Mouse (Mus musculus) macrophage (primary cell): ENCODE results near the gene Nsmce1. TPM values are rescaled to one million over a fixed set of nuclear protein-coding genes. Genes with fewer than 3 reads are reported as not detected.
"Not testable (repeated sequence)": the region's sequence is repeated elsewhere in the genome, so short reads cannot be mapped to it uniquely, and the experiment has no call there.

ENCODE experiments used
- H3K27ac ChIP-seq: fragments of 350-480 bp; formaldehyde crosslinking; 2 replicates; pipeline ENCODE4 v1.9.0; 2021
- H3K36me3 ChIP-seq: fragments of 350-480 bp; formaldehyde crosslinking; 2 replicates; pipeline ENCODE4 v1.9.0; 2021; ENCODE audit errors: inconsistent target
- H3K4me3 ChIP-seq: fragments of 350-480 bp; formaldehyde crosslinking; 2 replicates; pipeline ENCODE4 v1.9.0; 2021; ENCODE audit errors: inconsistent target
- H3K79me2 ChIP-seq: fragments of 350-480 bp; formaldehyde crosslinking; 2 replicates; pipeline ENCODE4 v1.9.0; 2021; ENCODE audit errors: inconsistent target
- WGBS: methylation state at CpG from one replicate; pipeline ENCODE4 v1.1.7; 2026; ENCODE audit warnings: inconsistent platforms; ENCODE audit not compliant: missing documents; 5-methylcytosine and 5-hydroxymethylcytosine counted together
- polyA plus RNA-seq: library from polyadenylated mRNA; stranded (reverse); fragments of 250-400 nt; gene quantifications from 3 replicates; pipeline ENCODE4 v1.2.4, GENCODE M21; 2018; ENCODE audit warnings: inconsistent platforms

The Nsmce1 gene
- polyA plus RNA-seq, 1 experiment from 2014 or later = 20.1 TPM

DNA sequence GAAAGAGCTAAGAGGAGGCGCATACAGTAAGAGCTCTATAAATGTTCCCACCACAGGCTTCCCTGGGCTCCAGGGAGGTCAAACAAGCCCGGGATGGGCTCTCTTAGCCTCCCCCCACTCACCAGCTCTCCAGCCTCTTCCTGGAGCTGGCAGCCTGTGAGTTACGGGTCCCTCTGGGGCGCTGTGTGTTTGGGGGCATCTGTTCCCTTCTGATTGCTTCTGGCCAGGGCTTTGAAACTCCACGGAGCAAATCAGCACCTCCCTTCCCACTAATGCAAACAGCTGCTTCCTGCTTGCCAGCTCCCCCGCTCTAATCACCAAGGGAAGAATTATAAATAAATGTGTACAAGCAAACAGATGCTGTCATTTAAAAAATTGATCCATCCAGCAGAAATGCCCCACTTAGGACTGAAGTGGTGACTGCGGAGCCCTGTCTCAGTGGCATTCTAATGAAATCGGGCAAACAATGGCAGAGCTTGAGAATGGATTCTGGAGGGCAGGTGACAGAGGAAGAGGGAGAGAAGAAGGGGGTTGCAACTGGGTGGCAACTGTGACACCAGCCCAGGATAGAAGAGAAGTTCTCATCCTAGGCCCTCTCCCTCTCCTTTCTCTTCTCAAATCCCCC, 56.6 kb downstream of the Nsmce1 start:
- H3K36me3 ChIP-seq = no peaks in the 10 kb centered on the region
- H3K79me2 ChIP-seq = no peaks in the 10 kb centered on the region
- no peak overlapping the region for H3K27ac ChIP-seq
- 48% methylated on average over 8 of the region's 8 CpGs for WGBS
- no peak overlapping the region for H3K4me3 ChIP-seq

DNA sequence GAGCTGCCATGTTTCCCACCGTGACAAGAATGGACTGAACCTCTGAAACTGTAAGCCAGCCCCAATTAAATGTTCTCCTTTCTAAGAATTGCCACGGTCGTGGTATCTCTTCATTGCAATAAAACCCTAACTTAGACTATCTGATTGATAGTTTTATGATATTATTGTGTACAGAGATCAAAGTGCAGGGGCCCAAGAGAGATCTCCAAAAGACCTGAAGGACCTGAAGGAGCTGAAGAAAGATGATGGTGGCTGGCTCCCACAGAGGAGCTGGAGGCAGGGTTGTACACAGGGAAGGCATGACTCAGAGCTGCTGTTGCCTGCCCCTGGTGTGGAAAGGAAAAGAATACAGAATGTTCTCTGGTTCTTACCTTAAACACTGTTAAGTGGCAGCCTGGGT, 57.5 kb downstream of the Nsmce1 start:
- Histone ChIP-seq H3K4me3 (no peak overlapping the region), H3K36me3 (no peaks in the 10 kb centered on the region), H3K79me2 (no peaks in the 10 kb centered on the region), H3K27ac (no peak overlapping the region)
- 91% methylated on average over 3 of the region's 3 CpGs for WGBS

DNA sequence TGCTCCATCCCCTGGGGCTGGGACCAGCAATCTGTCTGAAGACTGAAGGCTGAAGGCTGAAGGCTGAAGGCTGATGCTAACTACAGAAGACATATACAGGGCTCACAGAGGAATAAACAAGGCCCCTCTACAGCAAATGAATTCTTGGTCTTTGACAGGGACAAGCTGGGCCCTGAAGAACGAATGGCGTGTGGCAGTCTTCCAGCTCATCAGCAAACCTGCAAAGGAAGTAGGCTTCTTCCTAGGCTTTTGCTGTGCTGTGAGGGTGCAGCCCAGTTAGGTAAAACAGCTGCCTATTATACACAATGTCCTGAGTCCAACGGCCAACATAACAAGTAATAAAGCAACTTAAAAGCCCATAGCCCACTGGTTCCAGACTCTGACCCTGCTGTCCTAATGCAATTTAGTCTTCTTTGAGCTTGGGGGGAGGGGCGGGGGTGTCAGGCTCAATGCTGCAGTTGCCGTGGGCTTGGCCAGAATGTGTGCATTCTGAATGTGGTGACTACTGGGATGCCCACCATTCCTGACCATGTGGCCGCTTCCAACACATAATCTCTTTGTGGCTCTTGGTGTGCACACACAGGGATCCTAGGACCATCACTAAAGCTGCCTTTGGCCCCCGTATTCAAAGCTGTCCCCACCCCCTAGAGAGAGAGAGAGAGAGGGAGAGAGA, 61.1 kb downstream of the Nsmce1 start:
- Histone ChIP-seq H3K79me2 (no peaks in the 10 kb centered on the region), H3K4me3 (no peak overlapping the region), H3K27ac (no peak overlapping the region), H3K36me3 (no peaks in the 10 kb centered on the region)
- WGBS = 79% methylated on average over 7 of the region's 7 CpGs

DNA sequence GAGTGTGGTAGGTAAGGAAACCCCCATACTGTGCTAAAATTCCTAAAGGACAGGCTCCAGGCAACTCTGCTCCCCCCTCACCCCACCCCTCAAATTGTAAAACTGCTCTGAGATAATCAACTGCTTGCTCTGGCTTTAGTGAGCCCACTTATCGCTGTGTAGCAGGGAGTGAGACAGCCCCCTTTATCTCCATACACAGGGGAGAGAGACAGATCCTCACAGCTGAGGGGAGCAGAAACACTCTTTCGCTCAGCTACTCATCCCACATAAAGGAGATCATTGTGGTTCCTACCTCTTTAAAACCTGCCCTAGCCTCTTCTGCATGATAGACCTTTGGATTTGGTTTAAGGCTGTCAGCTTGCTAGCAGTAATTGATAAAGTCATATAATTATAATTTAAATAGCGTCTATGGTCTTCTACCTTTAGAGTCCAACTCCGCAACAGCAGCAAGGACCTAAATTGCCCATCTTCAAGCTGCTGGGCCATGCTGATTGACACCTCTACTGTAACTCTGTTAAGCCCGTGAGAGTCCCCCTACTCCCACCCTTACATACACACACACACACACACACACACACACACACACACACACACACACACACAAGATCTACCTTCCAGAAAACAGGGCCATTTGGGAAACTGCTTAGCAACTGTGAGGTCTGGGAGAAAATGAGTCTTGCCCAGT, 62.4 kb downstream of the Nsmce1 start:
- WGBS = 94% methylated on average over 5 of the region's 5 CpGs
- not testable (repeated sequence) for H3K4me3 ChIP-seq, H3K27ac ChIP-seq, H3K36me3 ChIP-seq, H3K79me2 ChIP-seq

DNA sequence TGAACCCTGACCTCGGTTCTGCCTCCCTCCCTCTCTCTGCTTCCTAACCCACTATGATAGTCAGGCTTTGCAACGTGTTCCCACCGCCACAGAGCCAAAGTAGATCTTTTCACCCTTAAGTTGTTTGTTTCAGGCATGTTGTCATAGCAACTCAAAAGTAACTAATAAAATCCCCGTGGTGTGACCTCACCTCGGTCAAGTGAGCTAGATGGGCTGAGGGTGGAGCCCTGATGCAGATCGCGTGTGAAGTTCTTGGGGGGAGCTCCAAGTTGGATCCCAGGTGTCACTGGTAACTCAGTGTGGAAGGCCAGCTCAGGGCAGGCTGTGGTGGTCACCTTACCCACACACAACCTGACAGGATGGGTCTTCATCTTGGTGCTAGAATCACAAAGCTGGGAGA, 63.0 kb downstream of the Nsmce1 start:
- H3K27ac ChIP-seq = no peak overlapping the region
- H3K4me3 ChIP-seq = no peak overlapping the region
- WGBS = 82% methylated on average over 7 of the region's 7 CpGs
- no peaks in the 10 kb centered on the region for H3K79me2 ChIP-seq
- H3K36me3 ChIP-seq = no peaks in the 10 kb centered on the region

DNA sequence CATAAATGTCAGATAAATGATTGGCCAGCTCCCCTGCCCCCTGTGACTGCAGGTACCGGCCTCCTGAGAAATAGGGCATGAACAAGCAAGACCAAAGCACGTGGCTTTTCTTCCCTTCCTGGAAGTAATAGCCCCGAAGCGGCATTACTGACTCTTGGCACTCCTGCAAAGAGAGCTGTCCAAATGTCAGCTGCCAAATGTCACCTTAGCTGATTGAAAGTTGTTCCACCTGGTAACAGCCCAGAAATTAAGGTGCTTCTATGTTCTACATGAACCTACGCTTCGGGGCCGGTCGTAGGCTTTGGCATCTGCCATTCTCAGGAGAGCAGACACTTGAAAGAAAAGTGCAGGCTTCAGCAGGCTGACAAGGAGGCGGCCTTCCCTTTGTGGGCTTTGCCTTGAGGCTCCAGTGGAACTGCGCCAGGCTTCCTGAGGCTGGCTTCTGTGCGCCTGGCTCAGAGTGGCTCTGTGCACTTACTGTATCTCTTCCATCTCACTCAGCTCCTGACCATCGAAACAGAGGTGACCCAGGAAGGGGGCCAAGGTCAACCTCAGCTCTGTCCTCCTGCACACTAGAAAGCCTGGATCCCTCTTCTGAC, 63.8 kb downstream of the Nsmce1 start:
- Histone ChIP-seq H3K4me3 (no peak overlapping the region), H3K27ac (no peak overlapping the region), H3K79me2 (no peaks in the 10 kb centered on the region), H3K36me3 (no peaks in the 10 kb centered on the region)
- WGBS = 56% methylated on average over 12 of the region's 12 CpGs

DNA sequence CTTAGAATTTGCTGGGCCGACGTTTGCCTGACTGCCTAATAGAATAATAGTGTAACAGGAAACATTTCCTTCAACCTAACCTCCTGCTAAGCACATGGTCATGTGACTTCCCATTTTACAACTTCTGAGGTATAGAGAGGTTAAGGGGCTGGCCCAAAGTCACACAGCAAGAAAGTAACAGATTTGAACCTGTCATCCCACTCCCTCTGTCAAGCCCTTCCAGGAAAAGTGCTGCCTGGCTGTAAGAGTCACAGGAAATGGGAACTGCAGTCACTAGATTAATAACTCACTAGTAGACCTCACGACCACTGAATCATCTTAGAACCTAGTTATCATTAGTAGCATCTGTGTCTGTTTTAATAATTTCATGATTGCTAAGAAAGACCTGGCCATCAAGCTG, 68.3 kb downstream of the Nsmce1 start:
- Histone ChIP-seq H3K27ac (no peak overlapping the region), H3K36me3 (no peaks in the 10 kb centered on the region), H3K79me2 (no peaks in the 10 kb centered on the region), H3K4me3 (no peak overlapping the region)
- WGBS = 29% methylated on average over 3 of the region's 3 CpGs

DNA sequence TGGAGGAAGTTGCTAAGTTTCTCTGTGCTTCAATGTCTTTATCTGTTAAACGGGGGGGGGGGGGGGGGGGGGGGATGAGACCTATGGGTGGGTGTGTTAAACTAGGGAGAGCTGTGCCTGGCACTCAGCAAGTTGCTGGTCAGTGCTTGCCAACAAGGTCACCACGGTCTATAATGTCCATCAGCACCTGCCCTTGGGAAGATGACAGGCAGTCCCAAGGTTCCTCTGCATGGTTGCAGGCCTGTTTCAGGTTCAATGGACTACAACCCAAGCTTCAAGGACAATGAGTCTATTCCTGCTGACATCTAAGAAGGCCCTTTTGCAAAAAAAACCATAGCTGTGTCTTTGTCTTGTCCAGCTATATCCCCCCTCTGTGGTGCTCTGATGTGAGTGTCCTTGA, 69.5 kb downstream of the Nsmce1 start:
- Histone ChIP-seq H3K27ac (no peak overlapping the region), H3K79me2 (no peaks in the 10 kb centered on the region), H3K36me3 (no peaks in the 10 kb centered on the region), H3K4me3 (no peak overlapping the region)
- WGBS = 100% methylated on average over 1 of the region's 2 CpGs

DNA sequence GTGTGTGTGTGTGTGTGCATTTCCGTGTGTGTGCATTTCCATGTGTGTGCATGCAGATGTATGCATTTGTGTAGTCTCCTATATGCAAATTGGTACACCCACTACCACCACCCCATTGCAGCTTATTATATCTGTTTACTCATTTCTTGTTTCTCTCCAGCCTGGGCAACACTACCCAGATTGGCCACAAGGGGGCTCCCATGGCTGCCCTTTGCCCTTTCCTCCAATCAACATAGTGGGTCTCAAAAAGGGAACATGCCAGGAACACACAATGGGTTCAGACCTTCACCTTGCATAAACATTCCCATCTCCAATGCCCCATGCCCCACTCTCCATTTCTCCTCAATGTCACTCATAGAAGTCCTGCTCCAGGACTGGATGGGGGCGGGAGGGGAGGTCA, 71.2 kb downstream of the Nsmce1 start:
- WGBS = 73% methylated on average over 2 of the region's 2 CpGs

DNA sequence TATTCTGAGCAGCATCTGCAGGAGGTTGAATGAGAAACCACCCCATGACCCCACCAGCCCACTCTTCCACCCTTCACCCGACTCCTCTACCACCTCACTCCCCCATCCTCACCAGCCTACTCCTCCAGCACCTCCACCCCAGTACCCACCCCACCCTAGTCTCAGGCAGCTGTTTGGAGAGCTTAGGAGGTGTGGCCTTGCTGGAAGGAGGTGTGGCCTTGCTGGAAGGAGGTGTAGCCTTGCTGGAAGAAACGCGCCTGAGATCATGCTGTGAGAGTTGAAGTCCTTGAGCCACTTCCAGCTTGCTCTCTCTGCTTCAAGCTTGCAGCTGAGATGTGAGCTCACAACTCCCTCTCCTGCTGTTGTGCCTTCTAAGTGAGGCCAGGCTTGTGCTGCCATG, 73.0 kb downstream of the Nsmce1 start:
- no peaks in the 10 kb centered on the region for H3K79me2 ChIP-seq
- no peak overlapping the region for H3K4me3 ChIP-seq
- WGBS = 69% methylated on average over 3 of the region's 3 CpGs
- H3K36me3 ChIP-seq = no peaks in the 10 kb centered on the region
- H3K27ac ChIP-seq = no peak overlapping the region

More for the DNA sequence above, 71.2 kb downstream of the Nsmce1 start:
- Histone ChIP-seq H3K36me3 (no peaks in the 10 kb centered on the region), H3K79me2 (no peaks in the 10 kb centered on the region), H3K27ac (no peak overlapping the region), H3K4me3 (no peak overlapping the region)

Other genes with a start within 250 kb of the Nsmce1 start
- gene Kdm8, start 46.9 kb downstream of the Nsmce1 start, polyA plus RNA-seq = 1.1 to 2.6 TPM (median 1.9 TPM) in 3 replicates
- gene Il4ra, start 60.5 kb upstream of the Nsmce1 start, polyA plus RNA-seq = 95.1 to 123 TPM (median 99.7 TPM) in 3 replicates
- 34.1 to 93.4 TPM (median 46.8 TPM) in 3 replicates for gene Il21r, start 111.8 kb upstream of the Nsmce1 start, polyA plus RNA-seq
- 23.1 to 42.4 TPM (median 24.8 TPM) in 3 replicates for gene Gtf3c1, start 216.2 kb upstream of the Nsmce1 start, polyA plus RNA-seq
- 7.1 to 11.3 TPM (median 11.0 TPM) in 3 replicates for gene D430042O09Rik, start 216.3 kb upstream of the Nsmce1 start, polyA plus RNA-seq